Mouse (Mus musculus) neural tube, embryonic 12.5 days (tissue): Measurements from ENCODE around the gene C130074G19Rik. TPM values are rescaled to one million over a fixed set of nuclear protein-coding genes. Genes with fewer than 3 reads are reported as not detected.

Experiments
- ATAC-seq: fragments of 200-750 bp; cut with Nextera tagmentation; 2 replicates; pipeline ENCODE4 v1.8.0; 2017; ENCODE audit warnings: low read depth, mild to moderate bottlenecking, moderate TSS enrichment, moderate library complexity; ENCODE audit not compliant: low FRiP score
- H3K27ac ChIP-seq: fragments of 300-500 bp; sonication (generic); 2 replicates; pipeline ENCODE4 v1.5.1; 2016
- H3K27me3 ChIP-seq: fragments of 300-500 bp; sonication (generic); replicated peaks from 2 replicates; pipeline ENCODE4 v1.6.1; 2016; ENCODE audit warnings: mild to moderate bottlenecking
- H3K36me3 ChIP-seq: fragments of 300-500 bp; sonication (generic); 2 replicates; pipeline ENCODE4 v1.6.1; 2016; ENCODE audit warnings: mild to moderate bottlenecking
- H3K4me1 ChIP-seq: fragments of 300-500 bp; sonication (generic); 2 replicates; pipeline ENCODE4 v1.6.1; 2016
- H3K4me2 ChIP-seq: fragments of 300-500 bp; sonication (generic); replicated peaks from 2 replicates; pipeline ENCODE4 v1.6.1; 2016; ENCODE audit warnings: mild to moderate bottlenecking
- H3K4me3 ChIP-seq: fragments of 300-500 bp; sonication (generic); 2 replicates; pipeline ENCODE4 v1.5.1; 2016
- H3K9ac ChIP-seq: fragments of 300-500 bp; sonication (generic); 2 replicates; pipeline ENCODE4 v1.6.1; 2016; ENCODE audit warnings: mild to moderate bottlenecking
- H3K9me3 ChIP-seq: fragments of 300-500 bp; sonication (generic); 2 replicates; pipeline ENCODE4 v1.6.1; 2016; ENCODE audit warnings: mild to moderate bottlenecking
- WGBS: fragments of 180-500 bp; shearing (Covaris S2); methylation state at CpG from one replicate; pipeline ENCODE4 v1.1.7; 2016; 5-methylcytosine and 5-hydroxymethylcytosine counted together
- polyA plus RNA-seq: library from polyadenylated mRNA; unstranded; fragments of >200 nt; fragmentation: Nextera tagmentation; extraction: Ambion mirVana; gene quantifications from 2 replicates; pipeline ENCODE4 v1.2.1, GENCODE M21; 2016

The C130074G19Rik gene
- polyA plus RNA-seq: 1.1 and 1.2 TPM in 2 replicates

GRCm38 (mm10) chr1:184882281-184883268 is at the start of gene C130074G19Rik:
Gene C130074G19Rik (minus strand): TSS chr1:184883218.
- Histone ChIP-seq H3K27me3 (peaks cover 39% of the 10 kb centered on the region), H3K9ac (peak within 1 kb of the TSS; percentile 48; the same call in 1 of the 2 replicates), H3K4me1 (peaks cover 8% of the 10 kb centered on the region; the same call in 1 of the 2 replicates), H3K36me3 (no peaks in the 10 kb centered on the region), H3K9me3 (no peaks in the 10 kb centered on the region), H3K27ac (no peak within 1 kb of the TSS), H3K4me2 (peak within 1 kb of the TSS; percentile 80), H3K4me3 (peak within 1 kb of the TSS; percentile 41)
- ATAC-seq: peak; percentile 33
- WGBS: 2% methylated on average over 77 of the region's 77 CpGs

- Histone ChIP-seq H3K4me1 (no peaks in the 10 kb centered on the region), H3K4me2 (no peak overlapping the region), H3K27ac (no peak overlapping the region), H3K9me3 (no peaks in the 10 kb centered on the region), H3K4me3 (no peak overlapping the region), H3K9ac (no peak overlapping the region), H3K27me3 (no peaks in the 10 kb centered on the region), H3K36me3 (peaks cover 13% of the 10 kb centered on the region)
- ATAC-seq: no peak
- 93% methylated on average over 6 of the region's 6 CpGs for WGBS
Measured at GRCm38 (mm10) chr1:184931097-184931496, 48.1 kb upstream of the C130074G19Rik start.

GRCm38 (mm10) chr1:184928382-184928781 is 45.4 kb upstream of the C130074G19Rik start:
- Histone ChIP-seq H3K27ac (no peak overlapping the region), H3K4me1 (no peaks in the 10 kb centered on the region), H3K4me2 (no peak overlapping the region), H3K9ac (no peak overlapping the region), H3K4me3 (no peak overlapping the region), H3K36me3 (peaks cover 17% of the 10 kb centered on the region), H3K27me3 (no peaks in the 10 kb centered on the region), H3K9me3 (no peaks in the 10 kb centered on the region)
- no peak for ATAC-seq
- 69% methylated on average over 1 of the region's 1 CpGs for WGBS

- WGBS: 90% methylated on average over 1 of the region's 1 CpGs
- no peak overlapping the region for H3K9ac ChIP-seq
- no peak for ATAC-seq
Measured at GRCm38 (mm10) chr1:184927911-184928310, 44.9 kb upstream of the C130074G19Rik start.

GRCm38 (mm10) chr1:184922824-184923223 is 39.8 kb upstream of the C130074G19Rik start:
- no peak overlapping the region for H3K4me2 ChIP-seq
- no peak overlapping the region for H3K27ac ChIP-seq
- no peak overlapping the region for H3K4me3 ChIP-seq
- no peak overlapping the region for H3K9ac ChIP-seq
- 85% methylated on average over 13 of the region's 13 CpGs for WGBS
- ATAC-seq: no peak
- H3K4me1 ChIP-seq: no peaks in the 10 kb centered on the region
- H3K9me3 ChIP-seq: no peaks in the 10 kb centered on the region
- no peaks in the 10 kb centered on the region for H3K27me3 ChIP-seq
- peaks cover 35% of the 10 kb centered on the region for H3K36me3 ChIP-seq

More at GRCm38 (mm10) chr1:184927911-184928310, 44.9 kb upstream of the C130074G19Rik start:
- Histone ChIP-seq H3K4me2 (no peak overlapping the region), H3K27ac (no peak overlapping the region), H3K4me1 (no peaks in the 10 kb centered on the region), H3K4me3 (no peak overlapping the region), H3K9me3 (no peaks in the 10 kb centered on the region), H3K27me3 (no peaks in the 10 kb centered on the region), H3K36me3 (peaks cover 20% of the 10 kb centered on the region)

- no peak overlapping the region for H3K27ac ChIP-seq
- no peaks in the 10 kb centered on the region for H3K4me1 ChIP-seq
- H3K9ac ChIP-seq: no peak overlapping the region
- WGBS: 89% methylated on average over 5 of the region's 5 CpGs
- no peak overlapping the region for H3K4me3 ChIP-seq
- H3K4me2 ChIP-seq: no peak overlapping the region
- no peaks in the 10 kb centered on the region for H3K9me3 ChIP-seq
- no peak for ATAC-seq
- H3K36me3 ChIP-seq: peaks cover 31% of the 10 kb centered on the region
- H3K27me3 ChIP-seq: no peaks in the 10 kb centered on the region
Measured at GRCm38 (mm10) chr1:184920057-184920456, 37.0 kb upstream of the C130074G19Rik start.

- ATAC-seq: no peak
- Histone ChIP-seq H3K4me1 (no peaks in the 10 kb centered on the region), H3K4me3 (no peak overlapping the region), H3K27ac (no peak overlapping the region), H3K36me3 (peaks cover 29% of the 10 kb centered on the region), H3K27me3 (no peaks in the 10 kb centered on the region), H3K4me2 (no peak overlapping the region), H3K9ac (no peak overlapping the region), H3K9me3 (no peaks in the 10 kb centered on the region)
- WGBS: 88% methylated on average over 5 of the region's 5 CpGs
Measured at GRCm38 (mm10) chr1:184918227-184918888, 35.3 kb upstream of the C130074G19Rik start.

- Histone ChIP-seq H3K27ac (no peak overlapping the region), H3K4me3 (no peak overlapping the region), H3K36me3 (peaks cover 57% of the 10 kb centered on the region), H3K4me2 (no peak overlapping the region), H3K4me1 (no peaks in the 10 kb centered on the region), H3K27me3 (no peaks in the 10 kb centered on the region), H3K9ac (no peak overlapping the region), H3K9me3 (no peaks in the 10 kb centered on the region)
- WGBS: 94% methylated on average over 18 of the region's 18 CpGs
- ATAC-seq: no peak
Measured at GRCm38 (mm10) chr1:184912336-184912735, 29.3 kb upstream of the C130074G19Rik start.

GRCm38 (mm10) chr1:184911861-184912260 is 28.8 kb upstream of the C130074G19Rik start:
- ATAC-seq: no peak

GRCm38 (mm10) chr1:184908558-184908957 is 25.5 kb upstream of the C130074G19Rik start:
- H3K9ac ChIP-seq: no peak overlapping the region
- 74% methylated on average over 9 of the region's 9 CpGs for WGBS

More at GRCm38 (mm10) chr1:184911861-184912260, 28.8 kb upstream of the C130074G19Rik start:
- no peaks in the 10 kb centered on the region for H3K4me1 ChIP-seq
- no peaks in the 10 kb centered on the region for H3K9me3 ChIP-seq
- 80% methylated on average over 6 of the region's 6 CpGs for WGBS
- H3K36me3 ChIP-seq: peaks cover 59% of the 10 kb centered on the region
- no peaks in the 10 kb centered on the region for H3K27me3 ChIP-seq
- H3K27ac ChIP-seq: no peak overlapping the region
- no peak overlapping the region for H3K4me3 ChIP-seq
- no peak overlapping the region for H3K9ac ChIP-seq
- no peak overlapping the region for H3K4me2 ChIP-seq

GRCm38 (mm10) chr1:184905904-184906745 is 23.1 kb upstream of the C130074G19Rik start:
- ATAC-seq: no peak; the same call in 1 of the 2 replicates
- WGBS: 79% methylated on average over 12 of the region's 12 CpGs
- Histone ChIP-seq H3K27ac (no peak overlapping the region), H3K9me3 (no peaks in the 10 kb centered on the region), H3K9ac (no peak overlapping the region), H3K4me2 (no peak overlapping the region), H3K27me3 (no peaks in the 10 kb centered on the region), H3K36me3 (peaks cover 58% of the 10 kb centered on the region), H3K4me1 (peaks cover 9% of the 10 kb centered on the region; the same call in 1 of the 2 replicates), H3K4me3 (no peak overlapping the region)

More at GRCm38 (mm10) chr1:184908558-184908957, 25.5 kb upstream of the C130074G19Rik start:
- H3K4me3 ChIP-seq: no peak overlapping the region
- H3K4me2 ChIP-seq: no peak overlapping the region
- no peak for ATAC-seq
- H3K4me1 ChIP-seq: peaks cover 9% of the 10 kb centered on the region; the same call in 1 of the 2 replicates
- H3K27me3 ChIP-seq: no peaks in the 10 kb centered on the region
- H3K9me3 ChIP-seq: no peaks in the 10 kb centered on the region
- H3K27ac ChIP-seq: no peak overlapping the region
- H3K36me3 ChIP-seq: peaks cover 70% of the 10 kb centered on the region
